Mouse (Mus musculus) gastrocnemius, adult 18-20 months (tissue): Measurements from ENCODE around the gene Poldip3. TPM values are rescaled to one million over a fixed set of nuclear protein-coding genes. Genes with fewer than 3 reads are reported as not detected.

Source experiments
- DNase-seq: peaks from one replicate; pipeline ENCODE4 v3.0.0; 2021; ENCODE audit warnings: low spot score
- total RNA-seq, 2 experiments: library from RNA; stranded (reverse); gene quantifications; 2 replicates each; pipeline ENCODE4 v1.2.3; 2021

Gene Poldip3
- total RNA-seq, 2 experiments from 2014 or later, result 15.7 to 17.1 TPM

GRCm38 (mm10) chr15:83165526-83166315, 16.5 kb upstream of the Poldip3 start:
- no peak for DNase-seq

GRCm38 (mm10) chr15:83164971-83165471, 15.8 kb upstream of the Poldip3 start:
- peak; percentile 64 for DNase-seq

- no peak for DNase-seq
Observed at GRCm38 (mm10) chr15:83162818-83163485, 13.8 kb upstream of the Poldip3 start.

GRCm38 (mm10) chr15:83162001-83162400, 12.8 kb upstream of the Poldip3 start:
- DNase-seq, result no peak

GRCm38 (mm10) chr15:83161062-83161748, 12.0 kb upstream of the Poldip3 start:
- no peak for DNase-seq

GRCm38 (mm10) chr15:83160561-83160960, 11.4 kb upstream of the Poldip3 start:
- no peak for DNase-seq

GRCm38 (mm10) chr15:83159823-83160222, 10.6 kb upstream of the Poldip3 start:
- no peak for DNase-seq

GRCm38 (mm10) chr15:83158587-83159160, 9.5 kb upstream of the Poldip3 start:
- no peak for DNase-seq

GRCm38 (mm10) chr15:83157667-83158064, 8.5 kb upstream of the Poldip3 start:
- DNase-seq, result no peak

- DNase-seq, result peak; percentile 61
Observed at GRCm38 (mm10) chr15:83156929-83157666, 7.9 kb upstream of the Poldip3 start.

- DNase-seq, result no peak
Observed at GRCm38 (mm10) chr15:83155672-83156419, 6.7 kb upstream of the Poldip3 start.

GRCm38 (mm10) chr15:83154309-83154708, 5.1 kb upstream of the Poldip3 start:
- no peak for DNase-seq

GRCm38 (mm10) chr15:83150694-83151093, 1.5 kb upstream of the Poldip3 start:
- no peak for DNase-seq

- no peak for DNase-seq
Observed at GRCm38 (mm10) chr15:83150073-83150442, 874 bp upstream of the Poldip3 start.

GRCm38 (mm10) chr15:83148801-83149195, 386 bp downstream of the Poldip3 start:
- DNase-seq, result no peak

GRCm38 (mm10) chr15:83148395-83148794, 789 bp downstream of the Poldip3 start:
- DNase-seq, result no peak

GRCm38 (mm10) chr15:83145541-83145940, 3.6 kb downstream of the Poldip3 start:
- DNase-seq, result no peak

- DNase-seq, result no peak
Observed at GRCm38 (mm10) chr15:83142861-83143260, 6.3 kb downstream of the Poldip3 start.

GRCm38 (mm10) chr15:83135654-83136053, 13.5 kb downstream of the Poldip3 start:
- DNase-seq, result no peak

- DNase-seq, result peak; percentile 79
Observed at GRCm38 (mm10) chr15:83134671-83135070, 14.5 kb downstream of the Poldip3 start.
